Mouse (Mus musculus) ES-Bruce4 (cell line): Measurements from ENCODE around the gene Uspl1.

Source experiments
- CTCF ChIP-seq: IDR thresholded peaks from one replicate; pipeline ENCODE4 v1.8.1; 2011; ENCODE audit warnings: low read depth, low read length
- EP300 ChIP-seq: IDR thresholded peaks from 2 replicates; pipeline ENCODE4 v1.6.1; 2011; ENCODE audit warnings: low read depth, low read length; ENCODE audit not compliant: insufficient read depth
- POLR2A ChIP-seq: IDR thresholded peaks from one replicate; pipeline ENCODE4 v1.8.1; 2011; ENCODE audit warnings: low read length; ENCODE audit not compliant: insufficient read depth

DNA sequence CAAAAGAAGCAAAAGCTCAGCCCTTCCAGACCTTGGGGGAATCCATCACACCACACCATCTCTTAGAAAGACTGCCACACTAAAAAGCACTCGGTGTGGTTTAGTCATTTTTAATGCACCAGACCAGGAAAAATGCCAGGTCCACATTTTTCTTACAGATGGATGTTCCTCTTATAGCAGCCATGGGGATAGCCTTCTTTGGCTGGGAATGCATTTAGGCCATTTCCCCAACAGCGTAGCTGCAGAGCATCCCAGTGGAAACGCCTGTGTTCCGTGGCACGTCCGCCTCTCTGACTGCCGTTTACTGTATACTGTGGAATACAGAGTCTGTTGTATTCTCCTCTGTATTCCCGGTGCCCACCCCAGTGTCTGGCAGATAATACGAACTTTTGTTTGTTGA is 15.3 kb upstream of the Uspl1 start:
- no peak for TF ChIP-seq POLR2A
- no peak for TF ChIP-seq CTCF
- no peak for TF ChIP-seq EP300
